Mouse (Mus musculus) heart, postnatal 4 days (tissue): ENCODE measurements around the gene Lrtm1. TPM values are rescaled to one million over a fixed set of nuclear protein-coding genes. Genes with fewer than 3 reads are reported as not detected.

Source experiments
- DNase-seq: peaks from one replicate; pipeline ENCODE4 v3.0.0; 2021
- total RNA-seq, 2 experiments: library from RNA; stranded (reverse); gene quantifications; 2 replicates each; pipeline ENCODE4 v1.2.3; 2021

Gene Lrtm1
- total RNA-seq, 2 experiments from 2014 or later, result 57.1 to 61.9 TPM

DNA sequence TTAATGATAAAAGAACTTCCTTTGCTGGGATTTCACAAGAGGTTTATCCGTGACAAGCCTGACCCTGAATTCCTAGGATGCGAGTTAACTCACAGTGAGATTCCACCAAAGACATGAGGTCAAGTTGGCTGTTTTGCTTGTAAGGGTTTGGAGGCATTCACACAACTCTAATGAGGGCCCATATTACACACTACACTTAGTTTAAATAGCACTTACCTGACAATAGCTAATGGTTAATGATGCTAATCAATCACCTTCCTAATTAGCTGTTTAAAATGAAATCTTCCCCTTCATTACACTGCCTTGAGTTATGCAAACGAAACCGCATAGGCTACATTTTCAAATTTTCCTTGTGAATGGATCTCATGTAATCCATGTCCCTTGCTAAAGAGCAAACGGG, 20.2 kb downstream of the Lrtm1 start:
- DNase-seq, result no peak

DNA sequence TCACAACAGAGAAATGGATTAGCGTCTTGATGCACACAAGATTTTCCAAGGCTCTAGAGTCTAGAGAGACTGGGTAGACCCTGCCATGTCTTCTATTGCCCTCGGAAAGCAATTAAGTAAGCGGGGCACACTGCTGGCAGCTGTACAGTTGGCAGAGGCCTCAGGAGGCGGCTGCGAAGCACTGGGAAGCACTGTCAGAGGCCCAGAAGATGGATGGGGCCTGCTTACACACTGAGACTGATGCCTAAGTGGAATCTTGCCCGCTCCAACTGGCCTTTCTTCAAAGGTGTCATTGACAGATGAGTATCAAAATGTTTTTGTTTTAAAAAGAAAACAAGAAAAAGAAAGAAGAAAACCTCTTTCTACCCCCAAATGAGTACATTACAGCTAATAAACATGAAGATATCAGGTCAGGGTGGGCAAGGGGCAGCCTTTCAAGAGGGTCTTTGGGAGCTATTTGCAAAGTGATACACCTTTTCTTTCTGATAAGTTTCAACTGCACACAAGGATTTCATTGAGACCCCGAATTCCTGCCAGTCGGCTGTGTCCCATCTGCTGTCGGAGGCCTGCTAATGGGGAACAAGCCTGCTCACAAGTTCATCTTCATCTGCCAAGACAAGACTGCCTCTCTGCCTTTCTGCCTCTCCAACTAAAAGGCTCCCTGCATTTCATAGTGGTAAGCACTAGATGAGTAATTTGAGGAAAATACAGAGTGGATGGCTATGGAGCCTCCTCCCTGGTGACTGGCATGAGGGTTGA, 22.8 kb downstream of the Lrtm1 start:
- peak; percentile 21 for DNase-seq

DNA sequence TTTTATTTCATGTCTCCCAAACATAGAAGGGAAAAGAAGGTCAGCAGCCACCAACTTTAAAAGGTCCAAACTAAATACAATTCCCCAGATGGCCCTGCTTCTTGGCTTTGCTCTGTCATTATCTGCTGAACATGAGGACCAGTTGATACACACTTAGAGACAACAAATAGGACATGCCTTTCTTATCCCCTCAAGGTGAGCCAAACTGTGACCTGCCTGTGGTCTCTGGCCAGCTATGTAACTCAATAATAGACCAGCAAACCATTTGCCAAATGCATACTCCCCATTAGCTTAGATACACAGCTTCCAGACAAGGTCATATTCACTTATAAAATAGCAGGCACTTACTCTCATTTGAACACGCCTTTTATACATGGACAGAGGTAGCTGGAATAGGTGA, 23.5 kb downstream of the Lrtm1 start:
- peak; percentile 34 for DNase-seq

DNA sequence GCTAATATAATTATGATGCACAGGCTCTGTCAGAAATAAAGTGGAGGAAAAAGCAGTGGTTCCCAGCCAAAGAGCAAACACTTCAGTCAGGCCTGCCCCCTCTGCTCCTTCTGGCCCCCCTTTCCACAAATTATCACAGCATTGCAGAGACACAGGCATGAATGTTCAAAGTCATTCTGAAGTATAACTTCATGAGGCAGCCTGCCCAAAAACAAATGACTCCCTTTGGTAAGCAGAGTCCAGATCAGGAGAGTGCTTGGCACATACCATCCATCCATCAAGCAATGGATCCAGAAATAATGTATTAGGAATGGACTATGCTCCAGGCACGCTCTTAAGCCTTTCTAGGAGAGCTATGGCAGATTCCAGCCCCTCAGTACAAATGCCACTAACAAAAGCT, 24.3 kb downstream of the Lrtm1 start:
- DNase-seq, result no peak

DNA sequence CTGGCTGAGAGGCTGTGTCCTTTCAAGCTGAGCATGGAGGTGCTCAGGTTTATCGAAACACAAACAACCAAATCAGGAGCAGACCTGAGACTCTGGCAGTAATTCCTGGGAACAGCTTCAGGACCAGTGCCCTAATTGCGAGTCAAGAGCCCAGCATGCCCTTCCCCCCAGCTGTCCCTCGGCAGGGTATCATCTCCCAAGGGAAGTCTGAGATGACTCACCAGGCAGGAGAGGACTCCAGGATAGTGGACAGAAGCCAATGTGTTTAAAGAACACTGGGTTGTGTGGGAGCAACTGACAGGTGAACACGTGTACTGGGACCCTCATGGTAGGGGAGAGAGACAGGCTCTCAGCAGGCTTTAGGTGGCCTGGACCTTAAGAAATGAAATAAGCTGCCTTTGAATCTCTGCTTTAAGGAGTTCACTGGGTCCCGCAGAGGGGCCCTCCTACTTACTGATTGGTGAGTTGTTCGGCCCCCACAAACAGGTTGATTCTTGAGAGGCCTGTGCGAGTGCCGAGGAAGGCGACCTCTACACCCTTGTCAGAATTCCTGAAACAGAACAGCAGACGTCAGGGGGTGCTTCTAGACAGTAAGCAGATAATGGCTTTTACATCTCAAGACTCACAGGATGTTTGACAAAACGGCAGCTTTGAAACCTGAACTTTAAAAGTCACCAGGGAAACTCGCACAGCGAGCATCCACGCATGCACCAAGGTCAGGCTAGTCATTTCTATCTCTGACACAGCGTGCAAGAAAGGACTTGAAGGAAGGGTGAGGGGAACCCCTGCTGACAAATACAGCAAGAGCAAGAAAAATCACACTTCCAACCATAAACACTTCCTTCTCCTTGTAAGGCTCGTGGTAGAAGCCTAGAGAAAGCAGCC, 34.2 kb downstream of the Lrtm1 start:
- DNase-seq, result no peak

DNA sequence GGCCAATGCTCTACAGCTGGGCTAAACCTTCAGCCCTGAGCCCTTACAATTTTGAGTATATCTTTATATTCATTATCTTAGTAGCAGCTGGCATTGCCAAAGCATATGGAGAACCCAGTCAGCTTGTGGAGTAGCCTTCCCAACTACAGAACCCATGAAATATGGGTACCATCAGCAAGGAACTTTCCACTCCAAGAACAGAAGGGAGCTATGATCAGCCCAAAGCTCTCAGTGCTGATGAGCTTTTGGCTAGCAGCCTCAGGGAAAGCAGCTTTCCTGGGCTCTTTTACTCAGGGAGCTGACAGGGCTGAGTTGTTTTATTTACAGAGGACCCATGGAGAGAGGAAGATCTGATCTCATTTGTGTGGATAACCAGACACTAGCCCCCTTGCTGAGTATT, 42.7 kb downstream of the Lrtm1 start:
- DNase-seq, result no peak

DNA sequence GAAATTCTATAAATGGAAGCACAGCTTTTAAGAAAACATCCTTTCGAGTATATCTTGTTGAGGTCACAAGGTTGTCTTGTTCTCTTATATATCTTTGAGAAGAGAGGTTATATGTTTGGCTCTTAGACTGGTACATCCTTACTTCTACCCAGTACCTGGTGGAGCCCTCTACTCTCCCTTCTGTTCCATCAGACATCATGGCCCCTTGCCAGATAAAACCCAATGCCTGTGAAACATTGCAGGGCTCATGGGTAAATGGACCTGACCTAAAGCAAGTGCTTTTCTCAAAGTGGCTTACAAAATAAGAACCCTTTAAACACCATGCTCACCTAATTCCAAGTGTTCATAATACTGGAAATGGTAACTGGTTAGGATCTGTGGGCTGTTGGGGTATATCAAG, 43.5 kb downstream of the Lrtm1 start:
- DNase-seq, result no peak

DNA sequence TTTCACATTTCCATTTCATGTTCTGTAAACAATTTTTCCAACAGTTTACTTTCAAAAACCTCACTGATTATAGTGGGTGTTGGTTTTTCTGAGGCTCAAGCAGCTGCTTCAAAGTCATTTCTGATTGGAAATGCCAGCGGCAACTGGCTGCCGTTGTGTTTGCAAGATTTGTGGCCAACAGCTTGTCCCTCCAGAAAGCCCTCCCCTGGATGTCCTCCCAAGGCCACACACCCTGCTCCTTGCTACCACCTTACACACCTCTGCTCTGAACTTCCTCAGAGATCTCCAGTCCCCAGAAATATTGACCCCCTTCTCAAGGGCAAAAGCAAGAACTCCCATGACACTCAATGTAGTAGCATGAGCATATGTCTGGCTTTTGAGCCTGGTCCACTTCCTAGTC, 44.7 kb downstream of the Lrtm1 start:
- no peak for DNase-seq

DNA sequence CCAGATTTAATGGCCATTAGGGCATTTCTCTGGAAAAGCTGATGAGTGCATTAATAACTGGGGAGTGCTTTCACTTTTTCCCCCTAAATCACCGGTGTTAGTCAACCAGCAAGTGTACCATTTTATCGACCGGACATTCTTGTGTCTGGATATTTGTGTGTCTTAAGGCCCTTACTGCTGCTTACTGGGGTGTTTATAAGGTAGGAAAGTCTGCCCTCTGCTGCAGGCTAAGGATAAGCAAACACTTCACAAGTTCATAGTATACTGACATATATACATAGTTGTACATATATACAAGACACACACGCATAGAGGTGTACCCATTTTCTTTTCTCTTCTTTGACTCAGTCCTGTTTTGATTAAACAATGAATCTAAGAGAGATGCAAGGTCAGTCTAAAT, 55.7 kb downstream of the Lrtm1 start:
- DNase-seq, result no peak

DNA sequence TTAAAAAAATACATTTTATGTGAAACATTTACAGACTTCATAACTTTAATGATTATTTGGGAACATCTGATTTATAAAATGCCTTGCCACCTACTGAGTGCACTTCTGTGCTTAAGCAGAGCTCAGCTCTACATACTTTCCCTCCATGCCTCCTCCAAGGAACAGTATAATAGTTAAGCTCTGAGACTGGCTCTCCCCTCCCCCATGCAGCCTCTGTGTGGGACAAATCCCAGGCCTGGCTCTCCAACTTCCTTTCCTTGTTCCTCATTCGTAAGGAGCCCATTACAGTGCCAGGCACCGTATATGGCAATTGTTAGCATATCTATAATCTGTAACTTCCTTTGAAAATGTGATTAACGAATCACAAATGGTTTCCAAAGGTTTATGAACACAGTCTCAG, 59.4 kb downstream of the Lrtm1 start:
- no peak for DNase-seq

DNA sequence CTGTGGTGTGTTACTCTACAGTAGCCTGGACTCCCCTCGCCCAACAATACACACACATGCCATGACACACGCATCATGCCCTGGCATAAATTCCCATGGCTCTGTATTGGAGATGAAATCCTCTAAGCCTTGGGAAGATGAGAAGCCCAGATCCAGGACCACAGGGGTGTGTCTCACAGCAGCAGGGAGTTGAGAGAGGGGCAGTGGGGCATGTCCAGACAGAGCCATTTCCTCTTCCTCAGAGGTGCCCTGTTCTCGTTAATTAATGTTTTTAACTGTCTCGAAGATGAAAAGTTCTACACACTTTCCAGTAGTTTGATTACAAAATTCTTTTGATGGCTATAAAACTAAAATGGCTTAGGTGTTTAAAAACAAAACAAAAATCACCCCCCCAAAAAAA, 62.2 kb downstream of the Lrtm1 start:
- no peak for DNase-seq

DNA sequence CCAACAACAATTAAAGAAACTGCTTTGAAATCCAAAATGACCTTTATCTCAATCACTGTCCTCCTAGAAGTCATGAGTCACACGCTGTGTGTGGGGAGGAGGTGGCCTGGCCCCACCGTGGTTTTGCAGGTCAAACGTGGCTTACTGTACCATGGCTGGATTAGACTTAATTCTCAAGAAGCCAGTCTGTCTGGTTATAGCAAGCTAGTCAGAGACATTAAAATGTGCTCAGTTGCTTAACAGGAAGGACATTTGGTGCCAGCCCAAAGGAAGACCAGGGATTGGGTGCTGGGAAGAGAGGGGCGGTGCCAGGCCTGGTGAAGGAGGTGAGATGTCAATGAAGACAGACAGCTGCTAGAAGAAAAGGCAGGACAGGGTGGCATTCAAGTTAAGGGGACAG, 62.6 kb downstream of the Lrtm1 start:
- no peak for DNase-seq

DNA sequence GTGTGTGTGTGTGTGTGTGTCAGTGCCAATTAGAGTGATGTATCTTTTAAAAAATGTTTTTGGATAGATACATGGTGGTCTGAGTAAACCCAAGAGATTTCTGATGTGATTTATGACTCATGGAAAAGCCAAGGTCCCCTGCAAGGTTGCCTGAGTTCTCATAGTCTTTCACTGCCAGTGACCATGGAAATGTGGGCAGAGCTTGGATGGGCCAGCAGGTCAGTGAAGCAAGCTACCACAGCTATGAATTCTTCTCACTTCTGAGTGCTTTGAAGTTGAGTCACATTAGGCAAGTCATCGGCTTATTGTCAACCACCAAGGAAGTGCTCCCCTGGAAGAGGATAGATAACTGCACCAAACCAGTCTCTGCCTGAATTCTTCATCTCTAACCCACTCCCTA, 64.2 kb downstream of the Lrtm1 start:
- no peak for DNase-seq
